Mouse (Mus musculus) spleen, postnatal 10 days (tissue): Measurements from ENCODE around the gene Cldn6.

ENCODE experiments used
- DNase-seq, 2 experiments: peaks; one replicate each; pipeline ENCODE4 v3.0.0; 2021 to 2022; ENCODE audit warnings: low spot score in 2 of 2

Cldn6 gene

DNA sequence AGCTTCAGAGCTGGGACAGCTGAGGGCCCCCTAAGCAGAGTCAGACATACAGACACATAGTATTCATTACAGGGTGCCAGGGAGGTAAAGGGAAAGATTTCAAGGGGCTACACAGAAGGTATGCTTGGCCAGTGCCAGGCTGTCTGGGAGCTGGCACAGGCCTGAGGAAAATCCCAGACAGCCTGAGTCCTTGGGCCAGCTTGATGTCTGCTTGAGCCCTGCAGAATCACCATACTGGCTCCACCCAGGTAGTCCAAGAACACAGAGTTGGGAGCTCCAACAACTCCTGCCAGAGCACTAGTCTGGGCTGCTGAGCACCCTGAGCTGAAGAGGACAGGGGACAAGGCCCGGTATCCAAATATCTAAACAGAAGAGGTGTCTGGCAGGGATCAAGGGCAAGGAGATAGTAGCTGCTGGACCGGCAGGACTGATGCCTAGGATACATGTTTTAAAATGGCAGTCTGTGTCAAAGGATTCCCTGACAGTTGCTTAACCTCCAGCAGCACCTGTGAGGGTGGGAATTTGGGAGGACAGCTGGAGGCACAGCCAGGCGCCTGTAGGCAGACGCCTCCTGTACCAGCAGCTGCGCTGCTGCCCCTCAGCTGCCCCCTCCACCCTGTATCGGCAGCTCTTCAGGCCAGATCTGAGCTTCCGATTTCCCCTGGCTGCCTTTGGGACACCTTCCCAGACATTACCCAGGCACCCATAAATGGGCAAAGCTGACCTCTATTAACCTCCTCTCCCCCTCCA is 43.5 kb downstream of the Cldn6 start, which contains the start of gene 1520401A03Rik:
1520401A03Rik (minus strand) TSS at position 408 of the 750 bp plus-strand sequence.
- no peak for DNase-seq

DNA sequence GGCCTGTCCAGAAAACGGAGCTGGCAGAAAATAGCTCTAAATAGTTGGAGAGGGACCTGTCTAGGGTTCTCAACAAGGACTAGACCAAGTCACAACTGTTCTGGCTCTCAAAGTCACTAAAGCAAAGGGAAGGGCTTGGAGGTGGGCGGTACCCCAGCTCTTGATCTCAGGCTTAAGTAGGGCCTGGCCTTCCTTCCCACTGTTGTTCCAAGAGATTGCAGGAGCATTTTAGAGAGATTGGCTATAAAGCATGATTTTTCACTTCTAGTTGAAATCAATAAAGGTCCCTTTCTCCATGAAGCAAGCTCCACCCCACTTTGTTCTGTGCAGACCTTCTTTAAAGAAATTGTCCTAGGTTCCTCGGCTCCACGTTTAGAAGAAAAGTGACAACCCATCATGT is 46.4 kb downstream of the Cldn6 start:
- no peak for DNase-seq

DNA sequence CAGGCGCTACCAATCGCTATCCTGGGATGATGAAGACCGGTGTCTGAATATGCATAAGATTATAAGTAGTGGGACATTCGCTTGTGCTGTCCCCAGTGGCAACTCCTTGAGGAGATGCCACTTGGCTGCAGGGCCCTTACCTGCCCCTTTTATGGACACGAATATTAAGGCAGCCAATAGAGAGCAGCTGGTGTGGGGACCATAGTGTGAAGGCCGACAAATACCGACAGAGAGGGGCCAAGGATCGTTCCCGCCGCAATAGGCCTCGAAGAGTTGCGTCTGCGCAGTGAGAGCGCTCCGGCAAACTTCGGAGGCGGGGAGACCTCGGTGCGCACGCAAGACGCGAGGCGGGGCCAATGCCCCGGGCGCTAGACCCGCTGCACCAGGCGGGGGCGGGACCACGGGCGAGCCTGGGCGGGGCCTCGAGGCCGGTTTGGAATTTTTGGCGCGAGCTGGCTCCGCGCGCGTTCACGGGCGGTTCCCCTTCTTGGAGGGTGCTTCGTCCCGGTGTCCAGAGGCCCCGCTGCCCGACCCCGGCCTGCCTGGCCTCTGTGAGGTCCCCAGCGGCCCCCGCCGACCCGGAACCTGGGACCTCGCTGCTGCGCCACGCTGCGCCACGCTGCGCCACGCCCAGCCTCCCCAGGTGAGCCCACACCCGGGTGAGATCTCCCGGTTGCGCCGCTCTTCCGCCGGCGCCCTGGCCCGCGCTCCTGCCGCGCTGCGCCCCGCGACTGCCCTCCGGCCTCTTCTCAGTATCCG is 47.1 kb downstream of the Cldn6 start, which contains the start of gene Pkmyt1:
Pkmyt1 (plus strand) TSS at position 338 of the 759 bp plus-strand sequence.
- DNase-seq: peak; percentile 97 to 98

DNA sequence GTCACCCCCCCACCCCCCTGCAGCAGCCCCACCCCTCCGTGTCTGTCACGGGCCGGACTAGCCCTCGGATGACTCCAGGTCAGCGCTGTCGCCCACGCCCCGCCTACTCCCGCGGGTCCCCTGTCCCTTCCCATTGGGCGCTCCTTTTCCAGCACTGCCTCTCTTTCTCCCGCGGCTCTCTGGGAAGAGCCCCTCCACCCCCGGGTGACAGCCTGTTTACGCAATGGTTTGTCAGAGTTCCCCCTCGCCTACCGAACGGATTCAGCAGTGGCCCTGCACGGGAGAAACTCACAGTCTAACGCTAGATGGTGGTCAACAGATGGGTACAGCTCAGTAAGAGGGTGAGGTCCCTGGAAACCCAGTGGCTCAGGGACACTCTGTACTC is 47.7 kb downstream of the Cldn6 start:
- DNase-seq: peak; percentile 67 to 76

DNA sequence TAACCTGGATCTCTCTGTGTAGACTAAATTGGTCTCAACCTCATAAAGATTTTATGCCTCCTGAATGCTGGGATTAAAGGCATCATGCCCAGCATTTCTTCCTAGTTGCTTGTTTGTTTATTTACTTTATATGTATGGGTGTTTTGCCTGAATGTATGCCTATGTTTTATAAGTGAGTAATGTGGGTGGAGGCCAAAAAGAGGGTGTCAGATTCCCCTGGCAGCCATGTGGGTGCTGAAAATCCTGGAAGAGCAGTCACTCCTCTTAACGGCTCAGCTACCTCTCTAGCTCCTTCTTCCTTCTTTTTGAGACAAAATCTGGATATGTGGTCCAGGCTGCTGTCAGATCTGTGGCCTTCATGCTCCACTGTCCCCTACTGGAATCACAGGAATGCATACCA is 51.4 kb downstream of the Cldn6 start:
- no peak for DNase-seq
